Mouse (Mus musculus) C2C12 (cell line): ENCODE measurements around the gene Mecom. TPM values are rescaled to one million over a fixed set of nuclear protein-coding genes. Genes with fewer than 3 reads are reported as not detected.

Experiments used
- H3K27me3 ChIP-seq: one replicate; pipeline ENCODE4 v1.6.1; 2011; ENCODE audit not compliant: control insufficient read depth, insufficient read depth, insufficient read length
- H3K36me3 ChIP-seq: one replicate; pipeline ENCODE4 v1.6.1; 2011; ENCODE audit not compliant: control insufficient read depth, insufficient read depth
- H3K4me3 ChIP-seq: one replicate; pipeline ENCODE4 v1.5.1; 2011; ENCODE audit warnings: mild to moderate bottlenecking, control low read depth; ENCODE audit not compliant: poor library complexity, insufficient read depth, severe bottlenecking
- H3K79me2 ChIP-seq: one replicate; pipeline ENCODE4 v1.6.1; 2011; ENCODE audit not compliant: control insufficient read depth, insufficient read depth
- H3K79me3 ChIP-seq: one replicate; pipeline ENCODE4 v1.6.1; 2011; ENCODE audit warnings: low read depth, control low read depth
- H3ac ChIP-seq: one replicate; pipeline ENCODE3; 2011; ENCODE audit warnings: low read depth; ENCODE audit not compliant: control insufficient read depth, insufficient read length
- CEBPB ChIP-seq: IDR thresholded peaks from one replicate; pipeline ENCODE4 v1.6.1; 2011; ENCODE audit warnings: low read depth, mild to moderate bottlenecking, control low read depth, moderate library complexity
- CTCF ChIP-seq: IDR thresholded peaks from one replicate; pipeline ENCODE4 v1.5.1; 2011; ENCODE audit not compliant: control insufficient read depth, insufficient read depth, insufficient read length
- FOSL1 ChIP-seq: IDR thresholded peaks from one replicate; pipeline ENCODE4 v1.8.0; 2011; ENCODE audit warnings: mild to moderate bottlenecking, low read length; ENCODE audit not compliant: poor library complexity, insufficient read depth, severe bottlenecking
- MAX ChIP-seq: IDR thresholded peaks from one replicate; pipeline ENCODE4 v1.6.1; 2011; ENCODE audit warnings: mild to moderate bottlenecking, control low read depth
- MYOD1 ChIP-seq: IDR thresholded peaks from one replicate; pipeline ENCODE4 v1.6.1; 2011; ENCODE audit warnings: low read depth; ENCODE audit not compliant: control insufficient read depth, insufficient read length
- MYOG ChIP-seq: IDR thresholded peaks from one replicate; pipeline ENCODE4 v1.6.1; 2011; ENCODE audit not compliant: control insufficient read depth, insufficient read length; ENCODE audit errors: extremely low read depth
- USF1 ChIP-seq: IDR thresholded peaks from one replicate; pipeline ENCODE4 v1.6.1; 2011; ENCODE audit warnings: low read depth, mild to moderate bottlenecking, control low read depth, moderate library complexity
- polyA plus RNA-seq: library from polyadenylated mRNA; unstranded; fragments of >200 nt; fragmentation: generic; extraction: Trizol; gene quantifications from one replicate; pipeline ENCODE4 v1.2.1, GENCODE M21; 2012; ENCODE audit warnings: missing spikeins

Gene Mecom
- polyA plus RNA-seq, 1 experiment, result 1.3 TPM

- H3K79me3 ChIP-seq, result no peaks in the 10 kb centered on the region
Observed at GRCm38 (mm10) chr3:30245950-30246349, 301.9 kb downstream of the Mecom start.

GRCm38 (mm10) chr3:30244401-30244871 lies 303.4 kb downstream of the Mecom start:
- H3ac ChIP-seq, result no peak overlapping the region
- no peak for TF ChIP-seq MYOD1
- TF ChIP-seq USF1, result no peak
- TF ChIP-seq MYOG, result no peak
- TF ChIP-seq CTCF, result no peak
- TF ChIP-seq CEBPB, result no peak
- TF ChIP-seq MAX, result no peak
- TF ChIP-seq FOSL1, result no peak
- H3K4me3 ChIP-seq, result no peak overlapping the region
- no peaks in the 10 kb centered on the region for H3K79me3 ChIP-seq
- no peaks in the 10 kb centered on the region for H3K79me2 ChIP-seq
- H3K27me3 ChIP-seq, result no peaks in the 10 kb centered on the region
- no peaks in the 10 kb centered on the region for H3K36me3 ChIP-seq

More at GRCm38 (mm10) chr3:30245950-30246349, 301.9 kb downstream of the Mecom start:
- Histone ChIP-seq H3K27me3 (no peaks in the 10 kb centered on the region), H3K4me3 (no peak overlapping the region), H3K79me2 (no peaks in the 10 kb centered on the region), H3K36me3 (no peaks in the 10 kb centered on the region), H3ac (no peak overlapping the region)
- TF ChIP-seq MAX (no peak), CEBPB (no peak), USF1 (no peak), MYOG (no peak)

DNA sequence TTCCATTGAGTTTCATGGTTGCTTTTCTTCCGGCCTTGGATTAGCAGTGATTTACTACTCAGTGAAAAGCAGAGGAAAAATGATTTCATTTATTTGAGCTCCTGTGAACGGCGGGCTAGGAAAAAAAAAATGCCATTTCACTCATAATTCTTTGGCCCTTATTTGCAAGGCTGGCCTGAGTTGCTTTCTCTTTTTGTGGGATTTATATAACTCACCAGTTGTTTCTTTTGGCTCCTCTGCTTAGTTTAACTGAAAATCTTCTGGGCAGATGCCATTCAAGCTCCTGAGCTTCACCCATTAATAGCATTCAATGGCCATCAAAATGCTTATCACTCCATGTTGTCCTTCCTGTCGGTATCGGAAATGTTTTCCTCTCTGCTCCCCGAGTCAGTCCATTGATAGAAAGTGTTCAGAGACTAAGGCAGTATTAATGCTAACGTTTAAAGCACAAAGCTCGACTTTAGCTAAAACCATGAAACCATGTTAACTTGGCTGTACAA lies 304.0 kb downstream of the Mecom start:
- no peaks in the 10 kb centered on the region for H3K36me3 ChIP-seq
- no peak overlapping the region for H3K4me3 ChIP-seq
- no peaks in the 10 kb centered on the region for H3K27me3 ChIP-seq
- H3ac ChIP-seq, result no peak overlapping the region
- H3K79me3 ChIP-seq, result no peaks in the 10 kb centered on the region
- TF ChIP-seq CTCF, result no peak
- TF ChIP-seq MAX, result no peak
- no peak for TF ChIP-seq MYOG
- TF ChIP-seq CEBPB, result no peak
- H3K79me2 ChIP-seq, result no peaks in the 10 kb centered on the region

- Histone ChIP-seq H3K79me3 (no peaks in the 10 kb centered on the region), H3K27me3 (no peaks in the 10 kb centered on the region), H3ac (no peak overlapping the region), H3K79me2 (no peaks in the 10 kb centered on the region), H3K4me3 (no peak overlapping the region), H3K36me3 (no peaks in the 10 kb centered on the region)
- TF ChIP-seq MYOG (no peak), MYOD1 (no peak), CTCF (no peak), MAX (no peak)
Observed at GRCm38 (mm10) chr3:30239416-30239815, 308.4 kb downstream of the Mecom start.

DNA sequence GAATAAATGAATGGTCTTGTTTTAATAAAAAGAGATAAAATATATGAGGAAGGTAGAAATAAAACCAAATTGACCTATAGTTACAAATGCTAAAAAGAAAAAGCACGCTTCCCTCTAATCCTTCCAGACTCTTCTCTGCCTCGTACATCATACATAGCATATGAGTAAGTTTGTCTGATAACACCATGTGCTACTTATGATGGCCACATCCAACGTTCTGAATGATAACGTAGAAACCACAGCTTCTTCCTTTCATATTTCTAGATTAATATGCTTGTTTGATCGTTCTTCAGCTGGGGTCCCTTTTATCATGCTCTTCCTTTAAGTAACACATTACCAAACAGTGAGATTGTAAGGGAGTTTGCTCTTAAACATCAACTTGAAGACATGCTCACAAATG lies 310.3 kb downstream of the Mecom start:
- TF ChIP-seq MYOG (no peak), USF1 (no peak), CTCF (no peak), MYOD1 (no peak), FOSL1 (no peak), MAX (no peak), CEBPB (no peak)
- no peaks in the 10 kb centered on the region for H3K27me3 ChIP-seq
- no peak overlapping the region for H3ac ChIP-seq
- no peaks in the 10 kb centered on the region for H3K79me3 ChIP-seq
- no peaks in the 10 kb centered on the region for H3K36me3 ChIP-seq
- no peaks in the 10 kb centered on the region for H3K79me2 ChIP-seq
- H3K4me3 ChIP-seq, result no peak overlapping the region

GRCm38 (mm10) chr3:30234018-30234417 lies 313.8 kb downstream of the Mecom start:
- Histone ChIP-seq H3K79me3 (no peaks in the 10 kb centered on the region), H3K27me3 (no peaks in the 10 kb centered on the region), H3K4me3 (no peak overlapping the region), H3K79me2 (no peaks in the 10 kb centered on the region), H3ac (no peak overlapping the region), H3K36me3 (no peaks in the 10 kb centered on the region)
- TF ChIP-seq USF1 (no peak), MYOD1 (no peak), CTCF (no peak), MYOG (no peak), CEBPB (no peak), MAX (no peak), FOSL1 (no peak)
